Mouse (Mus musculus): ENCODE data around the gene Atmin. TPM values are rescaled to one million over a fixed set of nuclear protein-coding genes. Genes with fewer than 3 reads are reported as not detected.

Gene Atmin
- total RNA-seq (2012; rRNA removed): 17.3 and 19.7 TPM in 2 replicates
- polyA plus RNA-seq (2012; ENCODE audit: insufficient read depth in 1 of 2, insufficient read length in 2 of 2, low read depth in 1 of 2, low replicate concordance in 2 of 2, missing spikeins in 1 of 2): 10 to 100 TPM in 1 of 2 experiments, not detected in 1; 34.5 TPM

- Histone ChIP-seq H3K4me1 (ENCODE audit: control insufficient read depth in 1 of 2, insufficient read depth in 2 of 2, low read length in 2 of 2) (peaks cover 2 to 33% of the 10 kb centered on the region in 2 experiments), H3K79me2 (ENCODE audit: control insufficient read depth, insufficient read depth, low read length, poor library complexity) (peaks cover 24% of the 10 kb centered on the region), H3K9ac (ENCODE audit: control insufficient read depth, low read depth, low read length, poor library complexity, severe bottlenecking) (peak within 1 kb of the TSS; percentile 84), H3K27ac (ENCODE audit: control insufficient read depth, low read depth, low read length) (peak within 1 kb of the TSS; percentile 45), H3K36me3 (ENCODE audit: control insufficient read depth in 1 of 2, insufficient read depth in 2 of 2, low read length in 2 of 2) (peaks cover 0 to 29% of the 10 kb centered on the region in 2 experiments; a peak in 2 of 4 replicates), H3K9me3 (replicated peaks; ENCODE audit: insufficient read depth, low read length) (no peaks in the 10 kb centered on the region), H3K4me3 (ENCODE audit: control insufficient read depth in 1 of 2, insufficient read depth in 1 of 2, low read depth in 2 of 2, low read length in 2 of 2) (peak within 1 kb of the TSS; percentile 90 to 91), H3K27me3 (ENCODE audit: control insufficient read depth in 1 of 2, insufficient read depth in 2 of 2, low read length in 2 of 2) (no peaks in the 10 kb centered on the region)
- peak; percentile 88 for DNase-seq (ENCODE audit: low read depth, low spot score)
- TF ChIP-seq GATA1 (IDR thresholded peaks at IDR 0.05; ENCODE audit: low read depth, low read length) (no peak), CHD2 (IDR thresholded peaks at IDR 0.05; ENCODE audit: low read length) (no peak), MAX (IDR thresholded peaks at IDR 0.05; ENCODE audit: low read length) (peak; percentile 95), TCF12 (IDR thresholded peaks at IDR 0.05; ENCODE audit: low read depth, low read length) (peak; percentile 29; the same call in 1 of the 2 replicates), HCFC1 (IDR thresholded peaks at IDR 0.05; ENCODE audit: low read depth, low read length) (peak; percentile 70), POLR2AphosphoS5 (IDR thresholded peaks at IDR 0.05; ENCODE audit: borderline replicate concordance, low read depth, low read length) (no peak), TAL1 (IDR thresholded peaks at IDR 0.05; ENCODE audit: low read length) (no peak), ZMIZ1 (IDR thresholded peaks at IDR 0.05; ENCODE audit: low read depth, low read length) (peak; percentile 48; the same call in 1 of the 2 replicates), NELFE (IDR thresholded peaks at IDR 0.05; ENCODE audit: low read depth, low read length) (peak; percentile 58), POLR2AphosphoS2 (IDR thresholded peaks at IDR 0.05; ENCODE audit: low read length) (no peak), MAFK (IDR thresholded peaks at IDR 0.05; ENCODE audit: borderline replicate concordance, low read depth, low read length) (no peak), KAT2A (conservative IDR thresholded peaks at IDR 0.05; ENCODE audit: low read depth, low read length) (no peak), GABPA (IDR thresholded peaks at IDR 0.05; ENCODE audit: low read depth, low read length) (no peak), USF2 (IDR thresholded peaks at IDR 0.05; ENCODE audit: borderline replicate concordance in 1 of 2, insufficient read depth in 1 of 2, low read depth in 1 of 2, low read length in 2 of 2) (no peak), TBP (IDR thresholded peaks at IDR 0.05; ENCODE audit: low read depth, low read length) (peak; percentile 38; the same call in 1 of the 2 replicates), ETS1 (IDR thresholded peaks at IDR 0.05; ENCODE audit: low read depth, low read length) (no peak; the same call in 1 of the 2 replicates), MXI1 (IDR thresholded peaks at IDR 0.05; ENCODE audit: low read depth, low read length) (peak; percentile 94), ZNF384 (IDR thresholded peaks at IDR 0.05; ENCODE audit: low read depth, low read length) (no peak), NRF1 (IDR thresholded peaks at IDR 0.05; ENCODE audit: insufficient read depth, low read depth, low read length, poor library complexity, severe bottlenecking) (no peak), MYC (IDR thresholded peaks at IDR 0.05; ENCODE audit: low read depth, low read length) (peak; percentile 95), MYB (IDR thresholded peaks at IDR 0.05; ENCODE audit: low read depth, low read length) (no peak), JUND (IDR thresholded peaks at IDR 0.05; ENCODE audit: low read depth, low read length) (no peak), CTCF (IDR thresholded peaks at IDR 0.05 in 2 of 3, conservative IDR thresholded peaks at IDR 0.05 in 1 of 3; ENCODE audit: control insufficient read depth in 1 of 3, insufficient read depth in 1 of 3, low read depth in 2 of 3, low read length in 3 of 3, poor library complexity in 1 of 3, severe bottlenecking in 1 of 3) (peak; percentile 38 to 83 (median 71)), SIN3A (IDR thresholded peaks at IDR 0.05; ENCODE audit: low read length) (peak; percentile 76), SMC3 (IDR thresholded peaks at IDR 0.05; ENCODE audit: low read depth, low read length) (peak; percentile 49; the same call in 1 of the 2 replicates), POLR2A (IDR thresholded peaks at IDR 0.05; ENCODE audit: control insufficient read depth in 1 of 2, insufficient read depth in 1 of 2, low read depth in 1 of 2, low read length in 2 of 2, poor library complexity in 1 of 2) (peak; percentile 73 to 90), CHD1 (IDR thresholded peaks at IDR 0.05; ENCODE audit: low read depth, low read length) (no peak), MEF2A (IDR thresholded peaks at IDR 0.05; ENCODE audit: extremely low read depth, insufficient replicate concordance, low read depth, low read length, poor library complexity, severe bottlenecking) (no peak), UBTF (IDR thresholded peaks at IDR 0.05; ENCODE audit: borderline replicate concordance, insufficient read depth, low read depth, low read length) (no peak), ELF1 (IDR thresholded peaks at IDR 0.05; ENCODE audit: low read depth, low read length) (peak; percentile 72), MAZ (IDR thresholded peaks at IDR 0.05; ENCODE audit: low read depth, low read length) (peak; percentile 59; the same call in 1 of the 2 replicates), RAD21 (IDR thresholded peaks at IDR 0.05; ENCODE audit: low read depth, low read length) (peak; percentile 10; the same call in 1 of the 2 replicates)
These were observed at the start of gene Atmin for GRCm38 (mm10) chr8:116943161-116943554. Gene Atmin, plus strand, starts transcription at chr8:116943393.

All from MEL (cell line).